Mouse (Mus musculus) CH12.LX (cell line): ENCODE data around the gene Zfp281. TPM values are rescaled to one million over a fixed set of nuclear protein-coding genes. Genes with fewer than 3 reads are reported as not detected.

Experiments
- DNase-seq: peaks from one replicate; pipeline ENCODE4 v3.0.0-alpha.2; 2013; ENCODE audit errors: extremely low read depth
- H3K27ac ChIP-seq: 2 replicates; pipeline ENCODE4 v1.5.1; 2012; ENCODE audit warnings: low read depth, mild to moderate bottlenecking, control low read depth, moderate library complexity; ENCODE audit not compliant: insufficient read depth
- H3K27me3 ChIP-seq: replicated peaks from 2 replicates; pipeline ENCODE3; 2012; ENCODE audit warnings: inconsistent platforms
- H3K36me3 ChIP-seq, 2 experiments: replicated peaks in 1 of 2; 2 replicates each; pipeline versions ENCODE3 to v1.6.1; 2012; ENCODE audit warnings: inconsistent platforms in 1 of 2, low read length in 1 of 2, mild to moderate bottlenecking in 1 of 2, mixed read lengths in 1 of 2, moderate library complexity in 1 of 2; ENCODE audit not compliant: control insufficient read depth in 1 of 2, insufficient read depth in 1 of 2
- H3K4me1 ChIP-seq, 2 experiments: 2 replicates each; pipeline ENCODE4 v1.6.1; 2012; ENCODE audit warnings: inconsistent platforms in 1 of 2, moderate library complexity in 1 of 2; ENCODE audit not compliant: insufficient read depth in 2 of 2, control insufficient read depth in 1 of 2
- H3K4me2 ChIP-seq: 2 replicates; pipeline ENCODE4 v1.6.1; 2012; ENCODE audit warnings: low read depth, mild to moderate bottlenecking, control low read depth; ENCODE audit not compliant: poor library complexity, insufficient read depth, severe bottlenecking
- H3K4me3 ChIP-seq, 3 experiments: fragments of 150-350 bp in 1 of 3; sonication (generic) in 1 of 3; replicated peaks in 1 of 3; 2 replicates each; pipeline versions ENCODE3 to v1.5.1; 2011 to 2012; ENCODE audit warnings: low read depth in 2 of 3, low read length in 2 of 3, mild to moderate bottlenecking in 2 of 3, moderate library complexity in 2 of 3, control low read depth in 1 of 3, improper control_type of control experiment in 1 of 3, inconsistent platforms in 1 of 3, mixed read lengths in 1 of 3; ENCODE audit not compliant: poor library complexity in 1 of 3
- H3K79me2 ChIP-seq: replicated peaks from 2 replicates; pipeline ENCODE4 v1.6.1; 2012; ENCODE audit warnings: mild to moderate bottlenecking, moderate library complexity; ENCODE audit not compliant: control insufficient read depth, poor library complexity, insufficient read depth, severe bottlenecking; ENCODE audit errors: extremely low read depth
- H3K9ac ChIP-seq: 2 replicates; pipeline ENCODE4 v1.6.1; 2012; ENCODE audit warnings: low read depth, mild to moderate bottlenecking, control low read depth, moderate library complexity; ENCODE audit not compliant: insufficient read depth
- H3K9me3 ChIP-seq: replicated peaks from 2 replicates; pipeline ENCODE3; 2012; ENCODE audit warnings: low read length, inconsistent platforms, mixed read lengths
- CHD2 ChIP-seq: IDR thresholded peaks from 2 replicates; pipeline ENCODE4 v1.6.1; 2011; ENCODE audit warnings: low read length, improper control_type of control experiment
- CTCF ChIP-seq, 2 experiments: IDR thresholded peaks in 1 of 2; conservative IDR thresholded peaks in 1 of 2; 2 replicates each; pipeline ENCODE4 v1.5.1; 2011 to 2012; ENCODE audit warnings: low read depth in 2 of 2, low read length in 2 of 2, improper control_type of control experiment in 1 of 2, inconsistent platforms in 1 of 2, mild to moderate bottlenecking in 1 of 2, moderate library complexity in 1 of 2
- ELF1 ChIP-seq: IDR thresholded peaks from 2 replicates; pipeline ENCODE4 v1.6.1; 2014; ENCODE audit warnings: low read depth, mild to moderate bottlenecking, inconsistent platforms, low read length, improper control_type of control experiment
- EP300 ChIP-seq: IDR thresholded peaks from 2 replicates; pipeline ENCODE4 v1.6.1; 2011; ENCODE audit warnings: low read length, improper control_type of control experiment
- ETS1 ChIP-seq: conservative IDR thresholded peaks from 2 replicates; pipeline ENCODE4 v1.6.1; 2012; ENCODE audit warnings: low read depth, mild to moderate bottlenecking, inconsistent platforms, low read length, improper control_type of control experiment, moderate library complexity
- IRF4 ChIP-seq: IDR thresholded peaks from 2 replicates; pipeline ENCODE4 v1.6.1; 2014; ENCODE audit warnings: low read depth, mild to moderate bottlenecking, inconsistent platforms, low read length, improper control_type of control experiment
- JUN ChIP-seq: IDR thresholded peaks from 2 replicates; pipeline ENCODE4 v1.6.1; 2011; ENCODE audit warnings: low read depth, mild to moderate bottlenecking, low read length, improper control_type of control experiment, moderate library complexity; ENCODE audit not compliant: insufficient read depth
- MAX ChIP-seq: IDR thresholded peaks from 2 replicates; pipeline ENCODE4 v1.6.1; 2011; ENCODE audit warnings: low read length, improper control_type of control experiment
- MAZ ChIP-seq: IDR thresholded peaks from 2 replicates; pipeline ENCODE4 v1.6.1; 2012; ENCODE audit warnings: low read depth, mild to moderate bottlenecking, inconsistent platforms, low read length, improper control_type of control experiment, moderate library complexity
- MYC ChIP-seq: IDR thresholded peaks from 2 replicates; pipeline ENCODE4 v1.6.1; 2011; ENCODE audit warnings: low read depth, mild to moderate bottlenecking, improper control_type of control experiment, low read length
- NRF1 ChIP-seq: IDR thresholded peaks from 2 replicates; pipeline ENCODE4 v1.6.1; 2014; ENCODE audit warnings: low read depth, mild to moderate bottlenecking, inconsistent platforms, low read length, improper control_type of control experiment, moderate library complexity
- POLR2A ChIP-seq: IDR thresholded peaks from 2 replicates; pipeline ENCODE4 v1.6.1; 2011; ENCODE audit warnings: low read depth, mild to moderate bottlenecking, improper control_type of control experiment, low read length
- POLR2AphosphoS2 ChIP-seq: IDR thresholded peaks from 2 replicates; pipeline ENCODE4 v1.6.1; 2011; ENCODE audit warnings: low read depth, low read length, improper control_type of control experiment
- RAD21 ChIP-seq: IDR thresholded peaks from 2 replicates; pipeline ENCODE4 v1.6.1; 2011; ENCODE audit warnings: low read depth, mild to moderate bottlenecking, low read length, improper control_type of control experiment, moderate library complexity
- RCOR1 ChIP-seq: conservative IDR thresholded peaks from 2 replicates; pipeline ENCODE4 v1.6.1; 2012; ENCODE audit warnings: low read depth, mild to moderate bottlenecking, inconsistent platforms, low read length, improper control_type of control experiment
- SIN3A ChIP-seq: IDR thresholded peaks from 2 replicates; pipeline ENCODE4 v1.6.1; 2012; ENCODE audit warnings: low read length, improper control_type of control experiment, inconsistent platforms
- SMC3 ChIP-seq: IDR thresholded peaks from 2 replicates; pipeline ENCODE4 v1.6.1; 2011; ENCODE audit warnings: low read depth, low read length, improper control_type of control experiment
- TBP ChIP-seq: conservative IDR thresholded peaks from 2 replicates; pipeline ENCODE4 v1.6.1; 2011; ENCODE audit warnings: low read depth, low read length, improper control_type of control experiment
- TCF12 ChIP-seq: IDR thresholded peaks from 2 replicates; pipeline ENCODE4 v1.6.1; 2014; ENCODE audit warnings: low read depth, mild to moderate bottlenecking, inconsistent platforms, low read length, improper control_type of control experiment
- UBTF ChIP-seq: IDR thresholded peaks from 2 replicates; pipeline ENCODE4 v1.6.1; 2012; ENCODE audit warnings: low read depth, mild to moderate bottlenecking, inconsistent platforms, low read length, improper control_type of control experiment, moderate library complexity
- USF2 ChIP-seq: conservative IDR thresholded peaks from 2 replicates; pipeline ENCODE4 v1.6.1; 2011; ENCODE audit warnings: low read depth, low read length, improper control_type of control experiment
- ZC3H11A ChIP-seq: IDR thresholded peaks from 2 replicates; pipeline ENCODE4 v1.6.1; 2012; ENCODE audit warnings: low read depth, mild to moderate bottlenecking, inconsistent platforms, low read length, improper control_type of control experiment
- ZKSCAN1 ChIP-seq: IDR thresholded peaks from 2 replicates; pipeline ENCODE4 v1.6.1; 2012; ENCODE audit warnings: low read depth, inconsistent platforms, low read length, improper control_type of control experiment, borderline replicate concordance
- ZMIZ1 ChIP-seq: IDR thresholded peaks from 2 replicates; pipeline ENCODE4 v1.6.1; 2012; ENCODE audit warnings: low read depth, mild to moderate bottlenecking, inconsistent platforms, low read length, improper control_type of control experiment
- ZNF384 ChIP-seq: IDR thresholded peaks from 2 replicates; pipeline ENCODE4 v1.6.1; 2012; ENCODE audit warnings: low read depth, low read length, improper control_type of control experiment, inconsistent platforms
- dilution Hi-C: fragments of 300-500 bp; cut with MboI; formaldehyde crosslinking; loops from 2 replicates; pipeline ENCODE4 v1.14.3; 2020; ENCODE audit warnings: low sequenced_read_pairs; ENCODE audit not compliant: extremely low pct_unique_long_range_greater_than_20kb, extremely low pct_ligation_motif_present
- in situ Hi-C: fragments of 300-500 bp; cut with MboI; formaldehyde crosslinking; loops from 3 replicates; pipeline ENCODE4 v1.14.3; 2019; ENCODE audit warnings: low sequenced_read_pairs, low pct_ligation_motif_present, low pct_unique_long_range_greater_than_20kb, mixed read lengths
- polyA plus RNA-seq: library from polyadenylated mRNA; unstranded; fragments of >175 nt; gene quantifications from 2 replicates; pipeline ENCODE4 v1.2.1, GENCODE M21; 2012; ENCODE audit warnings: low read depth; ENCODE audit not compliant: insufficient read length
- total RNA-seq, 2 experiments: library from RNA; depleted of rRNA; stranded (reverse); fragments of 300-350 nt in 1 of 2; fragments of >200 nt in 1 of 2; gene quantifications; 2 replicates each; pipeline ENCODE4 v1.2.3; 2012 to 2014

Gene Zfp281
- total and polyA plus RNA-seq, 3 experiments: 17.2 to 39.5 (median 20.7) TPM

- Histone ChIP-seq H3K9me3 (no peaks in the 10 kb centered on the region), H3K4me2 (no peak overlapping the region), H3K36me3 (peaks cover 2 to 14% of the 10 kb centered on the region in 2 experiments)
- in situ Hi-C loops (no loop called here), dilution Hi-C loops (no loop called here)
- TF ChIP-seq TCF12 (no peak), RCOR1 (no peak), USF2 (no peak), POLR2AphosphoS2 (0 out of 2 replicates have a peak, but pooled peaks have one; percentile 12), SIN3A (no peak)
- TF ChIP-seq, all 38 proteins: peak for 1
- Histone ChIP-seq H3K27ac (no peak overlapping the region), H3K4me3 (no peak overlapping the region), H3K9ac (no peak overlapping the region), H3K27me3 (no peaks in the 10 kb centered on the region), H3K79me2 (peaks cover 32% of the 10 kb centered on the region), H3K4me1 (peaks cover 4 to 50% of the 10 kb centered on the region in 2 experiments; a peak in 3 of 4 replicates)
- no peak for DNase-seq
These were observed 8.2 kb downstream of the Zfp281 start for GRCm38 (mm10) chr1:136632891-136633290.

GRCm38 (mm10) chr1:136635644-136636043 is 10.9 kb downstream of the Zfp281 start:
- dilution Hi-C loops (no loop called here), in situ Hi-C loops (no loop called here)
- Histone ChIP-seq H3K27me3 (no peaks in the 10 kb centered on the region), H3K9ac (no peak overlapping the region), H3K4me3 (no peak overlapping the region), H3K79me2 (peaks cover 19% of the 10 kb centered on the region), H3K4me2 (no peak overlapping the region), H3K36me3 (peaks cover 2 to 10% of the 10 kb centered on the region in 2 experiments), H3K9me3 (no peaks in the 10 kb centered on the region), H3K4me1 (peaks cover 7 to 46% of the 10 kb centered on the region in 2 experiments; a peak in 3 of 4 replicates), H3K27ac (no peak overlapping the region; the same call in 1 of the 2 replicates)
- 0 out of 2 replicates have a peak, but pooled peaks have one; percentile 12 for TF ChIP-seq ETS1
- no peak for TF ChIP-seq EP300
- TF ChIP-seq ELF1: no peak
- 0 out of 4 replicates have a peak, but pooled peaks of 1 of the 2 experiments have one; percentile 3 for TF ChIP-seq CTCF (conservative IDR thresholded peaks at IDR 0.05 in 1 of 2, IDR thresholded peaks at IDR 0.05 in 1 of 2; ENCODE audit: low read depth in 2 of 2, low read length in 2 of 2)
- TF ChIP-seq TCF12: no peak
- DNase-seq: no peak

GRCm38 (mm10) chr1:136636946-136637345 is 12.2 kb downstream of the Zfp281 start:
- Histone ChIP-seq H3K4me3 (peak overlapping the region in 1 of 3 experiments; percentile 15), H3K79me2 (peaks cover 10% of the 10 kb centered on the region; the same call in 1 of the 2 replicates), H3K4me2 (peak overlapping the region; percentile 38), H3K27ac (peak overlapping the region; percentile 59), H3K27me3 (no peaks in the 10 kb centered on the region), H3K36me3 (peaks cover 2 to 4% of the 10 kb centered on the region in 2 experiments), H3K9me3 (no peaks in the 10 kb centered on the region), H3K4me1 (peaks cover 7 to 33% of the 10 kb centered on the region in 2 experiments; a peak in 3 of 4 replicates), H3K9ac (peak overlapping the region; percentile 8)
- dilution Hi-C loops: no loop called here
- in situ Hi-C loops: no loop called here
- DNase-seq: no peak
- TF ChIP-seq POLR2AphosphoS2 (no peak), ZKSCAN1 (no peak), IRF4 (peak; percentile 74), CHD2 (no peak), MAX (peak; percentile 31; the same call in 1 of the 2 replicates), NRF1 (no peak), RCOR1 (no peak), EP300 (peak; percentile 33; the same call in 1 of the 2 replicates), ZNF384 (no peak), USF2 (no peak), ZMIZ1 (no peak), TBP (no peak), SMC3 (no peak), ZC3H11A (no peak), RAD21 (no peak), UBTF (no peak), JUN (no peak), POLR2A (no peak), MYC (0 out of 2 replicates have a peak, but pooled peaks have one; percentile 49), MAZ (no peak)
